9 mouse cellular contexts compared by ENCODE assay signal in genomic region chr2:147433120-147433519, GRCm38 (mm10).
DNase-seq lines count a peak whose midpoint lies in the region; ATAC-seq lines count a peak whose summit lies in the region.
"Had no signal": no experiment of that assay in that cellular context is flagged by ENCODE, and none has a peak within 500 bp of the region (broad histone marks: within the 10 kb centered on the region; RNA-seq: fewer than 3 reads in every experiment).

No protein-coding gene starts in this region.

- H3K27me3 ChIP-seq in forebrain, embryonic 10.5 days (ENCODE audit: poor library complexity, severe bottlenecking): no peaks in the 10 kb centered on the region
- H3K27me3 ChIP-seq in forebrain, embryonic 12.5 days: no peaks in the 10 kb centered on the region

- H3K9ac ChIP-seq in forebrain, embryonic 12.5 days: no peak overlapping the region
- H3K9ac ChIP-seq: limb, embryonic 12.5 days had no signal

- intact Hi-C loops in left cerebral cortex, postnatal 4 days (cut with DNase I): no loop called here
- intact Hi-C loops in left cerebral cortex, postnatal 25 days (cut with DNase I): loop anchor here (5.0 kb wide), 2 partner anchors 224 to 304 kb away; no protein-coding TSS in a partner anchor

- no peaks in the 10 kb centered on the region for H3K36me3 ChIP-seq in forebrain, embryonic 10.5 days (replicated peaks)
- no peaks in the 10 kb centered on the region for H3K36me3 ChIP-seq in forebrain, embryonic 12.5 days (replicated peaks)
- H3K36me3 ChIP-seq: limb, embryonic 12.5 days had no signal

- no peak overlapping the region for H3K27ac ChIP-seq in forebrain, embryonic 10.5 days
- no peak overlapping the region for H3K27ac ChIP-seq in forebrain, embryonic 12.5 days
- H3K27ac ChIP-seq: limb, embryonic 12.5 days had no signal

- no peak overlapping the region for H3K4me2 ChIP-seq in forebrain, embryonic 12.5 days
- H3K4me2 ChIP-seq: limb, embryonic 12.5 days had no signal

- no peaks in the 10 kb centered on the region for H3K4me1 ChIP-seq in forebrain, embryonic 10.5 days
- no peaks in the 10 kb centered on the region for H3K4me1 ChIP-seq in forebrain, embryonic 12.5 days

- 26% methylated on average over 5 of the region's 5 CpGs for WGBS in forebrain, embryonic 10.5 days
- WGBS in forebrain, embryonic 12.5 days: 29% methylated on average over 5 of the region's 5 CpGs

- peak; percentile 26 for DNase-seq in forebrain, embryonic 10.5 days (ENCODE audit: extremely low spot score, low spot score)
- DNase-seq in left cerebral cortex, postnatal 4 days: peak; percentile 43
- DNase-seq in left cerebral cortex, postnatal 25 days (ENCODE audit: low spot score in 2 of 2): no peak
- peak; percentile 21 for DNase-seq in adrenal gland, postnatal 25 days
- DNase-seq in lung, postnatal 10 days: peak; percentile 44
- DNase-seq in spleen, adult 12 weeks (ENCODE audit: low spot score): no peak
- no peak for DNase-seq in thymus, postnatal 10 days (ENCODE audit: low spot score in 2 of 2)

- no peak for ATAC-seq in forebrain, embryonic 12.5 days (ENCODE audit: low FRiP score)

- no peaks in the 10 kb centered on the region for H3K9me3 ChIP-seq in forebrain, embryonic 10.5 days
- H3K9me3 ChIP-seq in forebrain, embryonic 12.5 days: no peaks in the 10 kb centered on the region
- H3K9me3 ChIP-seq: limb, embryonic 12.5 days had no signal

- H3K4me3 ChIP-seq in forebrain, embryonic 10.5 days: no peak overlapping the region
- no peak overlapping the region for H3K4me3 ChIP-seq in forebrain, embryonic 12.5 days (replicated peaks)
- H3K4me3 ChIP-seq: limb, embryonic 12.5 days had no signal

Comparison
In these comparisons a context has a peak if more than half of its experiments do, and no peak if none do; other contexts are left out.
1. DNase-seq: peak in forebrain, embryonic 10.5 days (single experiment), left cerebral cortex, postnatal 4 days (single experiment), adrenal gland, postnatal 25 days (single experiment) and lung, postnatal 10 days (single experiment); none in left cerebral cortex, postnatal 25 days (0 of 2), spleen, adult 12 weeks (single experiment) and thymus, postnatal 10 days (0 of 2).